Mouse (Mus musculus): ENCODE results near the gene Entr1.

GRCm38 (mm10) chr2:26403306-26403705, 14.2 kb upstream of the Entr1 start:
- TF ChIP-seq CTCF (IDR thresholded peaks at IDR 0.05; ENCODE audit: low read depth) (no peak), EP300 (optimal IDR thresholded peaks at IDR 0.05) (no peak)

Measured in stomach, postnatal 0 days (tissue).